Mouse (Mus musculus) myocyte (in vitro differentiated cells): Measurements from ENCODE around the gene Nos1ap.

Source experiments
- MYOD1 ChIP-seq, 3 experiments: IDR thresholded peaks; one replicate each; pipeline ENCODE4 v1.6.1; 2011; ENCODE audit warnings: control low read depth in 2 of 3, low read depth in 2 of 3, mild to moderate bottlenecking in 2 of 3, moderate library complexity in 1 of 3; ENCODE audit not compliant: insufficient read length in 2 of 3, control insufficient read depth in 1 of 3
- POLR2A ChIP-seq: IDR thresholded peaks from one replicate; pipeline ENCODE4 v1.6.1; 2011; ENCODE audit warnings: low read depth, mild to moderate bottlenecking, control low read depth, moderate library complexity; ENCODE audit not compliant: insufficient read length
- REST ChIP-seq: IDR thresholded peaks from one replicate; pipeline ENCODE4 v1.6.1; 2011; ENCODE audit warnings: mild to moderate bottlenecking, control low read depth, moderate library complexity; ENCODE audit not compliant: insufficient read depth, insufficient read length
- TCF12 ChIP-seq: IDR thresholded peaks from one replicate; pipeline ENCODE4 v1.6.1; 2011; ENCODE audit warnings: mild to moderate bottlenecking, control low read depth; ENCODE audit not compliant: poor library complexity, insufficient read depth, severe bottlenecking
- USF1 ChIP-seq: IDR thresholded peaks from one replicate; pipeline ENCODE4 v1.6.1; 2011; ENCODE audit warnings: low read depth, mild to moderate bottlenecking, control low read depth, moderate library complexity

DNA sequence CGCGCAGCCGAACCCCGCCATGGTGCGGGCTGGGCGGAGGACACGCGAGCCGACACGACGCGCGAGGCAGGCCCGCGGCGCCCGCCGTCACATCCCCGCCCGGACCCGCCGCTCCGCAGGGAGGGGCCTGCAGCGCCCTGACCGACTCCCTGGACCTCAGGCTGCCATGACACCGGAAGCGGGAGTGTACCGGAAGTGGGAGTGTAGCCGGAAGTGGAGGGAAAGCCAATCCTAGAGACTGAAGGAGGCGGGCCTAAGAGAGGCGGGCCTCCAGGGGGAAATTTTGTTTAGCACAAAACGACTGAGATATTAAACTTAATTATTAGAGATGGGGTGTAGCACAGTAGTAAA lies 334.1 kb downstream of the Nos1ap start:
- TF ChIP-seq POLR2A (no peak), TCF12 (no peak), MYOD1 (IDR thresholded peaks at IDR 0.05; ENCODE audit: control insufficient read depth in 1 of 3, insufficient read length in 2 of 3, low read depth in 2 of 3) (no peak), REST (no peak), USF1 (no peak)
